Mouse (Mus musculus): ENCODE results near the gene U2af1l4.

The U2af1l4 gene

GRCm38 (mm10) chr7:30552102-30553020, 10.7 kb upstream of the U2af1l4 start, which contains the start of the genes Hspb6 and Proser3:
Gene Hspb6, plus strand, starts transcription at chr7:30552178.
Gene Proser3, minus strand, starts transcription at chr7:30552299.
- DNase-seq (ENCODE audit: low spot score) = peak; percentile 93

- no peak for DNase-seq (ENCODE audit: low spot score)
Observed at GRCm38 (mm10) chr7:30553021-30553589, 10.0 kb upstream of the U2af1l4 start.

- no peak for DNase-seq (ENCODE audit: low spot score)
Observed at GRCm38 (mm10) chr7:30553810-30554584, 9.1 kb upstream of the U2af1l4 start.

- no peak for DNase-seq (ENCODE audit: low spot score)
Observed at GRCm38 (mm10) chr7:30556894-30557536, 6.1 kb upstream of the U2af1l4 start.

GRCm38 (mm10) chr7:30557901-30558514, 5.1 kb upstream of the U2af1l4 start:
- no peak for DNase-seq (ENCODE audit: low spot score)

GRCm38 (mm10) chr7:30558656-30559442, 4.3 kb upstream of the U2af1l4 start:
- no peak for DNase-seq (ENCODE audit: low spot score)

GRCm38 (mm10) chr7:30559443-30559954, 3.6 kb upstream of the U2af1l4 start, which contains the start of gene Lin37:
Gene Lin37, minus strand, starts transcription at chr7:30559838.
- DNase-seq (ENCODE audit: low spot score) = peak; percentile 98

GRCm38 (mm10) chr7:30560296-30560695, 2.8 kb upstream of the U2af1l4 start:
- DNase-seq (ENCODE audit: low spot score) = no peak

GRCm38 (mm10) chr7:30562526-30563116, 480 bp upstream of the U2af1l4 start:
- no peak for DNase-seq (ENCODE audit: low spot score)

GRCm38 (mm10) chr7:30563906-30564280, 792 bp downstream of the U2af1l4 start:
- no peak for DNase-seq (ENCODE audit: low spot score)

- no peak for DNase-seq (ENCODE audit: low spot score)
Observed at GRCm38 (mm10) chr7:30564970-30565571, 2.0 kb downstream of the U2af1l4 start, which contains the start of gene Igflr1. Gene Igflr1, plus strand, starts transcription at chr7:30565427.

GRCm38 (mm10) chr7:30566033-30566432, 2.9 kb downstream of the U2af1l4 start:
- no peak for DNase-seq (ENCODE audit: low spot score)

GRCm38 (mm10) chr7:30567555-30567954, 4.5 kb downstream of the U2af1l4 start:
- DNase-seq (ENCODE audit: low spot score) = no peak

- DNase-seq (ENCODE audit: low spot score) = no peak
Observed at GRCm38 (mm10) chr7:30572389-30572788, 9.3 kb downstream of the U2af1l4 start.

GRCm38 (mm10) chr7:30572969-30573368, 9.9 kb downstream of the U2af1l4 start:
- DNase-seq (ENCODE audit: low spot score) = no peak

- DNase-seq (ENCODE audit: low spot score) = no peak
Observed at GRCm38 (mm10) chr7:30579950-30580349, 16.8 kb downstream of the U2af1l4 start.

GRCm38 (mm10) chr7:30581547-30581946, 18.4 kb downstream of the U2af1l4 start:
- DNase-seq (ENCODE audit: low spot score) = no peak

GRCm38 (mm10) chr7:30584339-30584738, 21.2 kb downstream of the U2af1l4 start:
- no peak for DNase-seq (ENCODE audit: low spot score)

GRCm38 (mm10) chr7:30585170-30585569, 22.1 kb downstream of the U2af1l4 start:
- DNase-seq (ENCODE audit: low spot score) = no peak
